Mouse (Mus musculus) gastrocnemius, postnatal 14 days (tissue): ENCODE data around the gene Senp1. TPM values are rescaled to one million over a fixed set of nuclear protein-coding genes. Genes with fewer than 3 reads are reported as not detected.

Experiments
- DNase-seq: peaks from one replicate; pipeline ENCODE4 v3.0.0; 2021; ENCODE audit warnings: mixed read lengths
- intact Hi-C: fragments of 180-260 bp; cut with DNase I; formaldehyde crosslinking; loops from one replicate; pipeline ENCODE4 v1.15.1; 2025; ENCODE audit warnings: low total_unique reads
- long read RNA-seq, 2 experiments: library from polyadenylated mRNA; stranded (forward); transcript quantifications; one replicate each; pipeline ENCODE4 v2.0.0; 2021
- total RNA-seq, 2 experiments: library from RNA; stranded (reverse); gene quantifications; 2 replicates each; pipeline ENCODE4 v1.2.3; 2021

Senp1 gene
- total RNA-seq: 1 to 10 TPM; 6.8 to 7.0 TPM
- long read RNA-seq, experiment 1, partial matches to known transcripts: 0 of 5 reads
- long read RNA-seq, experiment 1, other reads (novel, unspliced or antisense): 4 of 5 reads
- long read RNA-seq, experiment 2, full-length matches to known transcripts: 3 of 7 reads
- long read RNA-seq, experiment 2, partial matches to known transcripts: 0 of 7 reads
- long read RNA-seq, experiment 2, other reads (novel, unspliced or antisense): 4 of 7 reads

DNA sequence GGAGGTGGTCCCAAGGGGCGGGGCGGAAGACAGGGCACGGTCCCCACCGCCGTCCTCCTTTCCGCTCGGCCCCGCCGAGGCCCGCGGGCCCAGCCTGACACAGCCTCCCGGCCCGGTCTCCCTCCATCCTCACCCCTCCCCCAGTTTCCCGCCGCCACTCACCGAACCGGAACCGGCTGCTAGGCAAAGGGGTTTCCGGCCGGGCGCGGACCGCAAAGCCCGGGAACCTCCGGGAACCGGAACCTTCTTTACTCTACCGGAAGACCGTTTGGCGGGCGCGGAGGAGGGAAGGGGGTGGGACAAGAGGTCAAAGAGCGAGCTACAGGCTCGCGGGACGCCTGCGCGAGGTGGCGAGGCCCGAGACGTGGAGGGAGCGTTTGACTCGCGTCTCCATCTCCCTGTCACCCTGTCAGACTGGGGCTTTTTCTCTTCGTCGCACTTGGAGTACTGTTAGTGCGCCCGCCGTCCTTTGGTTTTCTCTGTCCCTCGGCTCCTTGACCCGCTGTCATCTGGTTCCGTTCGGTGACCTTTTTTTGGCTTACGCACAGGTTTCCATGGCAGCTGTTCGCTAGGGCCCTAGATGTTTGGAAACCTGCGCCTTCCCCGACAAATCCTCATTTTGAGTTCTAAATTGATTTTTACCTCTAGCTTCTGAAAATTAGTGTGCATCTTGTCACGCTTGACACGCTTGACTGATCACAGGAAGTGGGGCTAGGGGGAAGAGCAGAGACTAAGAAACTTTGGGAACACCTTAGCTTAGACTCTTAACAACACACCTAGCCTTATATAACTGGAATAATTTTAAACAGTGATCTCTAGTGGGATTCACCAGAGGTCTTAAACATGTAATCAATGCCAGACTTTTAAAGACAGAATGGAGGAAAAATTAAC is at the start of gene Senp1:
Senp1 (minus strand) TSS at position 624 of the 891 bp plus-strand sequence.
- DNase-seq: peak; percentile 91
- intact Hi-C loops: no loop called here

DNA sequence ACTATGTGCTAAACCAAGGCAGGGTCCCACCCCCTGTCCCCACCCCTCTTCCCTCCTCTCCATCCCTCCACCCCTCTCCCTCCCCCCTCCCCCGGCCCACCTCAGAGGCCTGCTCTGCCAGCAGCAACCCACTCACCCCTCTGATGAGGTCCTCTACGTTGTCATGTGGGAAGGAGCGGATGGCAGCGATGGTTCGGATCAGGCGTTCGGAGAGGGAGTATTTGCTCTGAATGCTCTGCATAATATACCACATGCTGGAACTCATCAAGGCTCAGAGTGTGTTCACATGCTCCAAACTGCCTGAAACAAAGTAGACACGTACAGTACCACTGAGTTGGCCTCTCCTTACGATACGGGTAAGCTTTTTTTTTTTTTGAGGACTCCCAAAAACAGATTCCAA is 49.0 kb upstream of the Senp1 start:
- DNase-seq: no peak
- intact Hi-C loops: no loop called here

- no peak for DNase-seq
- intact Hi-C loops: no loop called here
These were observed 47.3 kb upstream of the Senp1 start for GRCm38 (mm10) chr15:98140809-98141208.

DNA sequence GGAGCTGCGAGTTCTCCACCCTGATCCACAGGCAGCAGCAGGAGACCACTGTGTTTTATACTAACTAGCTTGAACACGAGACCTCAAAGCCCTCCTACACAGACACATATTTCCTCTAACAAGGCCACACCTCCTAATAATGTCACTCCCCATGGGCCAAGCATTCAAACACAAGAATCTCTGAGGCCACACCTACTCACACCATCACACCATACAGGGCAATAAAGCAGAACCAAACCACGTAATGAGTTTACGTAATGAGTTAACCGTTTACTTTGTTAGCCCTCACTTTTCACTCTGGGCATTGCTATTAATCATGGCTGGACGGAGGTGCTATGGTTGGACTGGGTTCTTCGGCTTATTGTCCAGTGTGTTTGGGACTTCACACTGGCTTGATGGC is 46.2 kb upstream of the Senp1 start:
- intact Hi-C loops: no loop called here

GRCm38 (mm10) chr15:98136871-98137270 is 43.3 kb upstream of the Senp1 start:
- no peak for DNase-seq
- intact Hi-C loops: no loop called here

More for the DNA sequence above, 46.2 kb upstream of the Senp1 start:
- no peak for DNase-seq

GRCm38 (mm10) chr15:98135671-98136070 is 42.1 kb upstream of the Senp1 start:
- no peak for DNase-seq
- intact Hi-C loops: no loop called here

DNA sequence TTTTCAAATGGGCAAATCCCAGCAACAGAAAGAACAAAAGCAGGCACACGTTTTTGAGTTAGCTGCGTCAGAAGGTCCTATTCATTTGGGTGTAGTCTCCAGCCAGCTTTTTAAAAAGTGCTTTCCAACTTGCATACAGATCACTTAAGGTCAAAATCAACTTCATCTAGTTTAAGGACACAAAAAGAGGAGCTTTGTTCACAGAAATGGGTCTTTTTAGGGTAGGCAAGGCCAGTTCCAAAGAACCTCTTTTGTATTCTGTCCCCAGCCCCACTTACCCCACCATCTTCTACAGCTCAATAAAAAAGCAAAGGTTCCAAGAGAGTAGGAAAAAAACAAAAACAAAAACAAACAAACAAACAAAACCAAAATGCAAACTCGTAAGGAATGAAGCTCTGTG is 41.1 kb upstream of the Senp1 start:
- intact Hi-C loops: no loop called here
- no peak for DNase-seq

DNA sequence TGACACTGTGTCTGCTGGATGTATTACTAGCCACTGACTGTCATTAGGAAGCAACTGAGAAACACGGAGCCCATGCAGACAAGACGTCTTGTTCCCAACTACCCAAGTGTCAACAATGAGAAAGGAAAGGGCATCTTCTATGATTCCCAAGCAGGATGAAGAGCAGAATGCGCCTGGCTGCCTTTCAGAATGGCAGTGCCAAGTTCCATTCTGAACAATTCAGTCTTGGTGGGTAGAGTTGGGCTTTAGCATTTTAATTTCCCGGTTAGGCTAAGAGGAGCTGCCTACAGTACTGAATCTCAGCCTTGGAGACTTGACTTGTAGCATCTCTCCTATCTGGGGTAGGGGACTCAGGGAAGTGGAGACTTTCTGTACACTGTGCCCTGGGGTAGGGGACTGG is 40.5 kb upstream of the Senp1 start:
- DNase-seq: no peak
- intact Hi-C loops: no loop called here

DNA sequence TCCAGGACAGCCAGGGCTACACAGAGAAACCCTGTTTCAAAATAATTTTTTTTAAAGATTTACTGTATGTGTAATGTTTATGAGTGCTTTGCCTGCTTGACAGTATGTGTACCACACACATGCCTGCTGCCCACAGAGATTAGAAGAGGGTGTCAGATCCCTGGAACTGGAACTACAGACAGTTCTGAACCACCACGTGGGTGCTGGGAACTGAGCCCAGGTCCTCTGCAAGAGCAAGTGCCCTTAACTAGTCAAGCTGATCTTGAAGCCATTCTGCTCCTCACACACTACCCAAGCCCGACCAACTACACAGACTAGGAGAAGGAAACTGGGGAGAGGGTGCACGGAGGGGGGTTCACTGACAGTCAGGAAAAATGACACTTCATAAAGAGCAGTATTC is 39.9 kb upstream of the Senp1 start:
- intact Hi-C loops: no loop called here
- DNase-seq: peak; percentile 59

DNA sequence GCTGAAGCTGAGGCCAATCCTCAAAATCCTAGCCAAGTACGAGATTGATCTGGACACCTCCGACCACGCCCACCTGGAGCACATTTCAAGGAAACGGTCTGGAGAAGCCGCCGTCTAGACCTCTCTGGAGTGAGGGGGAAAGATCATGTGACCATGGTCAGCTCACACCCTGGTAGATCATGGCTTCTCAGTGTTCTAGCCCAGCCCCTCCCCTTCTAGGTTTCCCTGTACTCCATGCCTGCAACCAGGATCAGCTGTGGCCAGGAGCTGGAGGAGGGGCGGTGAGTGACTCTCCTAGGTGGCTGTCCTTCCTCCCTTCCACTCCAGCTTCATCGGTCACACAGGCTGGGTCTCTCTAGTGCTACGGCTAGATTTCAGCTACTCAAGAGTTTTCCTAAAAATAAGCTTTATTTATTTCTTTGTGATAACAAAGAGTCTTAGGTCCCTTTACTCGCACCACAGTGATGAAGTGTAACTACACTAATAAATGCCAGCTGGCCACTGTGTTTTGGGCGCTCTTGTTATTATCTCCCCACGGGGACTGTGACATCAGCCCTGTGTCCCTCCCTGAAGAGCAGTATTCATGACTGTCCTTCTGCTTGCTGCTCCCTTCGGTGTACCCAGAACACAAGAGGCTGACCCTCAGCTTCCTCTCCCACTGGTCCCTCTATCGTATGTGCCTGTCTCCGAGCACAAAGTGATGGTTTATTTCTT is 38.6 kb upstream of the Senp1 start:
- DNase-seq: no peak
- intact Hi-C loops: no loop called here

DNA sequence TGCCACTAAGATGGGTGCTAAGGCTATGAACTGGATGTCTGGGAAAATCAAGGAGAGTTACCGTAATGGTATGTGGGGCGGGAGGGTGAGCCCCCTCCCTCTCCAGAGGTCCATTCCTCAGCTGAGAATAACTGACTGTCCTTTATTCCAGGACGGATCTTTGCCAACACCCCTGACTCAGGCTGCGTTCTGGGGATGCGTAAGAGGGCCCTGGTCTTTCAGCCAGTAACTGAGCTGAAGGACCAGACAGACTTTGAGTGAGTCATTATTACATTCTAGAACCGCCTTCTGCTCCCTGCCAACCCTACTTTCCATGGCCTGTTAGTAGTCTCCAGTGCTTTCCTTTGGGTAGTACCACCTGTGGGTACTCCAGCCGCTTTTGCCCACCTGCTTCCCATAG is 37.9 kb upstream of the Senp1 start:
- intact Hi-C loops: no loop called here
- DNase-seq: no peak

- intact Hi-C loops: no loop called here
- peak; percentile 63 for DNase-seq
These were observed 37.5 kb upstream of the Senp1 start for GRCm38 (mm10) chr15:98131001-98131400.

- intact Hi-C loops: no loop called here
- DNase-seq: no peak
These were observed 27.3 kb upstream of the Senp1 start for GRCm38 (mm10) chr15:98120831-98121230.

- no peak for DNase-seq
- intact Hi-C loops: no loop called here
These were observed 25.8 kb upstream of the Senp1 start for GRCm38 (mm10) chr15:98119363-98119762.

- intact Hi-C loops: no loop called here
- no peak for DNase-seq
These were observed 22.7 kb upstream of the Senp1 start for GRCm38 (mm10) chr15:98116287-98116686.

- DNase-seq: no peak
- intact Hi-C loops: no loop called here
These were observed 22.2 kb upstream of the Senp1 start for GRCm38 (mm10) chr15:98115779-98116163.

GRCm38 (mm10) chr15:98114852-98115778 is 21.6 kb upstream of the Senp1 start:
- peak; percentile 30 for DNase-seq
- intact Hi-C loops: no loop called here

DNA sequence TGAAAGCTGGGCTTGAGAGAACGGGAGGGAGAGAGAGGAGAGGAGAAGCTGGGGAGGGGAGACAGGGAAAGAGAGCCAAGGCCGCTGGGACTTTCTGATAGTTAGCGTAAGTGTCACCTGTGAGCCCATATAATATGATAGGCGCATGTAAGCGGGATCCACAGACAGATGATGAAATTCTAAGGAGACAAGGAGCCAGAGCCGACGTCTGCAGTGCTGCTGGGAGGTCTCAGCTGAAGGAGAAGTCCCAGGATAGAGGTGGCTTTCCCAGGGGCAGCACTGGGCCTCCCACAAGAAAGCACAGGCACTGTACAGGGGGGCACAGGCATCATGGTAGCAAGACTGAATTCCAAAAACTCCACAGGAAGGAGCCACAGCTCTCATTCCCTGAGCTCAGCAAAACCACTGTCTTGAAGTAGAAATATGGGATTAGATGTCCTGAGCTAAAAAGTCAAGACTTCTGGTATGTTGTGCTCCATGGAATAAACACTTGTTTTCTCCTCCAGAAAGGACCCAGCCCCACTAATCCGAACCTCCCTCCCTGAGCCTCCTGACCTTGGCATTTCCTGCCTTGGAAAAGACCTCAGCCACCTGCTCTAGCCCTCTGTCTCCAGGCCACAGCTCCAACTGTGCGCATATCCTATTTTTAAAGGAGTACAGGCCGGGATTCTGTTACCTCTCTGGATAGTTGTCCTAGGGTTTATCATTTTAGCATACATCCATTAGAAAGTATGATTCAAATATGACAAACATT is 20.7 kb upstream of the Senp1 start:
- intact Hi-C loops: no loop called here
- peak; percentile 34 for DNase-seq

- intact Hi-C loops: no loop called here
- DNase-seq: peak; percentile 38
These were observed 18.2 kb upstream of the Senp1 start for GRCm38 (mm10) chr15:98111791-98112190.
